Mouse (Mus musculus): ENCODE results near the gene Rhno1.
A peak's percentile ranks its signal among the peaks of the same experiment; 100 is the strongest.

The Rhno1 gene

DNA sequence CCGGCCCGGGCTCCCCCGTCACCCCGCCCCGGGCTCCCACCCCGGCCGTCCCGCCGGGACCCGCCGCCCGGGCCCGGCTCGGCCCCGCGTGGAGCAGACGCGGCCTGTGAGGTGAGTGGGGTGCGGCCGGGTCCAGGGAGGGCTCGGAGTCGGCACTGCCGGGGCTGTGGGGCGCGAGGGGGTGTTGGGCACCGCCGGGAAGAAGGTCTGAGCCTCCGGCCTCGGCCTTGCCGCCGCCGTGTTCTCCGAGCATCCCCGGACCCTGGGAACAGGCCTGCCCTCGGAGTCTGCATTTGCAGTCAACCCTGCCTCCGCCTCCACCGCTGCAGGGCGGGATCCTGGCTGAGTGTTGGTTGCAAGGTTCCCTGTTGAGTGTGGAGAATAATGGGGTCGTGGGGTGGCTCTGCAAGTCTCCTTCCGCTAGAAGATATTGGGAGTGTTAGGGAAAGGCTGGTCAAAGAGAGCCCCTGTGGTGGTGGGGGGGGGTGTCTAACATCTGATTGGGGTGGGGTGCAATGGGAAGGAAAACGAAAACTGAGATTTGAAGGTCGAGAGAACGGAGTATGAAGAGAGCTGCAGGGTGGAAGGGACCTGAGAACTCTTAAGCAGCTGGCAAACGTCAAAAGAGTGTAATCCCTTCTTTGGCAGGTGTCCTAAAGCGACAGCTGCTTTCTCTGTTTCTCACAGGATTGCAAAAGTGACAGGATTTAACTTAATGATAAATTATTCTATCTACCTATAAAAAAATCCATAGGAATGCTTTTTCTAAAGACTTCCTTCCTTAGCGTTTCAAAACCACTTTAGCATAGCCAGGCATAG lies 505 bp upstream of the Rhno1 start:
- DNase-seq (ENCODE audit: low spot score in 2 of 2): no peak

GRCm38 (mm10) chr6:128361901-128362300 lies 810 bp downstream of the Rhno1 start:
- DNase-seq (ENCODE audit: low spot score in 2 of 2): no peak

GRCm38 (mm10) chr6:128358999-128359398 lies 3.7 kb downstream of the Rhno1 start:
- peak in 1 of 2 experiments; percentile 55 for DNase-seq (ENCODE audit: low spot score in 2 of 2)

DNA sequence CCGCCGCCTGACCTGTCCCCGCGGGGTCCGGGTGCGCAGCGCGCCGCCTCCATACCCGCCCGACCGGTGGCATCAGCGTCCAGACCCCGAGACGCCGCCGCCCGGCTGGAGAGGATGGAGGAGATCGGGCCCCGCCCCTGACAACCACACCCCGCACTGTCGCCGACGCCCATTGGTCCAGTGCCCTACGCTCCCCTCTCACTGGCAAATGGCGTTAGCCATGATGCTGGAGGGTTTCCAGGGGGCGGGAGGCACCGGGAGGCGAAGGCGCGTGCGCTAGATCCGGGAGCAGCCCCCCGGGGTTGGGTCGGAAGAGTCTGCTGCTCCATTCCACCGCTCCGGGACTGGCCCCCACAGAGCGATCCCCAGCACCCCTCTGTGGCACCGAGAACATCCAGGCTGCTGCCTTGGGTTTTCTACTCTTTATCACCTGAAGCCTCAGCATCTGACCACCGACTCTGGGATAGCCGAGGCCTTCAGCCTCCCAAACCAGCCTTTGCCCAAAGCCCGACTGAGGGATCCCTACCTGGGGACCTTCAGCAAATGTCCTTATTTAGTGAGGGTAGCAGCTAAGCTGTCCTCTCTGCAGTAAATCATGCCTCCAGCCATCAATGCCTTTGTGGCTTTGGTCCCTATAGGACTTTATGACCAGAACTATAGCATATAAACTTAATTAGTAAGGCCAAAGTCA lies 6.8 kb downstream of the Rhno1 start, which contains the start of gene Tulp3:
TSS of gene Tulp3 (minus strand) at position 126 of the 691 bp plus-strand sequence.
- peak; percentile 90 to 92 for DNase-seq (ENCODE audit: low spot score in 2 of 2)

DNA sequence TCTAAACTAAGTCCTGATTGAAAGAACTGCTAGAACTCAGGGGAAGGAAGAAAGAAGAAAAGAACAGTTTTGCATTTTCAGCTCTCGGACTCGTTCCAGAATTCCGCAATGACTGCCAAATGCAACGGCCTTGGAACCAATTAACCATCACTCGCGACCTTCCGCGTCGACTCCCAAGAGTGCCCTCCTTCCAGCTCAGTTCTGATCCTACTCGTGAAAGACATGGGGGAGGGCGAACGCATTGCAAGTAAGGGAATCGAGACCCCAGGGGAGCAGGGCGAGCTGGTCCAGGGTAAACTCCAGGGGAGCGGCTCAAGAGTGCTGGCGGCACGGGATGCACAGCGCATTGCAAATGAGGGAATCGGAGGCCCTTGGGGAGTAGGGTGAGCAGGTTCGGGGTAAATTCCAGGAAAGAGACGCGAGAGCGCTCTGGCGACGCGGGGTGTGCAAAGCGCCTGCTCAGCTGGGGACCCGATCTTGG lies 7.5 kb downstream of the Rhno1 start:
- peak in 1 of 2 experiments; percentile 37 for DNase-seq (ENCODE audit: low spot score in 2 of 2)

DNA sequence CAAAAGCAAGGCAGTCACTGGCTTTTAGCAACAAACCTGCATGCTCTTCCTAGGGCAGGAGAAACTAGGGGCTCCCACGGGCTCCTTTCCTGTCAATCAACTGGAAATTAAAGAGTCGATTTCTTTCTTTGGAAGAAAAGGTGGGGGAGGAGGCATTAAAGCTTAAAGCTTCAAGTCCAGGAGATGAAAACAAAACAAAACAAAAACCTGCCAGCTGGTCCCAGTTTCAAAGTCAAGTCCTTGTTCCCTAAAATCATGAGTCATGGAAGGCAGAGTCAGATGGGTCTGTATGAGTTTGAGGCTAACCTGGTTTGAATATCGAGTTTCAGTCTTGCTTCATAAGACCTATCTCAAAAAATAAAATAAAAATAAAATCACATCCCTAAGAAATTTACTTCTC lies 8.6 kb downstream of the Rhno1 start:
- DNase-seq (ENCODE audit: low spot score in 2 of 2): no peak

GRCm38 (mm10) chr6:128349711-128350110 lies 13.0 kb downstream of the Rhno1 start:
- no peak for DNase-seq (ENCODE audit: low spot score in 2 of 2)

- no peak for DNase-seq (ENCODE audit: low spot score in 2 of 2)
These were observed 15.9 kb downstream of the Rhno1 start for GRCm38 (mm10) chr6:128346782-128347181.

DNA sequence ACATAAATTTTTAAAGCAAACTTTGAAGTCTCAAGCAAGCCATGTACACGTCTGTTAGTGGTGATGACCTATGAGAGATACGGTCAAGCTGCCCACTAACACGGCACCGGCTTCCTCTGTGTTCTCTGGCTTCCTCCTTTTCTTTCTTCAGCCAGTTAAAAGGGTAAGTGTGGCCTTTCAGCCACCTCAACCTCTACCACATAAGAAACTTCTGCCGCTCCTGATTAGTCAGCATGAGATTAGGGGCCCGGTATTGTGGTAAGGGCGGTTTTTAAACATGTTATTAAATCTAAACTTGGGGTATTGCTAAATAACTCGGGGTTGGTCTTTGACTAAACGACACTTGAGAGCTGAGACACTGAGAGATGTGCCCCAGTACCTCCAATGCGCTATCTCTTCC lies 17.1 kb downstream of the Rhno1 start:
- no peak for DNase-seq (ENCODE audit: low spot score in 2 of 2)

GRCm38 (mm10) chr6:128341956-128342723 lies 20.6 kb downstream of the Rhno1 start:
- DNase-seq (ENCODE audit: low spot score in 2 of 2): no peak

DNA sequence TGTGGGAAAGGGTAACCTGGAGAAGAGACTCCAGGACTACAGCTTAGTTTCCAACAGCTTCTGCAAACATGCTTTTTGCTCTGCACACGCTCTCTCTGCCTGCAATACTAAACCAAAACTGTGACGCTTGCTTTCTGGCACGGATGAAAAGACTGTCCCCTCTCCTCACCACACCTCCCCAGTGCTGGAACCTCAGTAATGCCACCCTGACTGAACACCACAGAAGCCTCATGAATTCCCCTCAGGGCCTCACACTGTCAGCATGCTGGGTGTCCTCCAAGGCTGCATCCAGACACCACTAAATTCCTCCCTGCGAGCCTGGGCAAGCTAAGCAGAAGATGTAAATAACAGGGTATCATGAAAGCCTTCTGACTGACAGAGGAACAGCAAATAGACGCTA lies 23.8 kb downstream of the Rhno1 start:
- no peak for DNase-seq (ENCODE audit: low spot score in 2 of 2)

- DNase-seq (ENCODE audit: low spot score in 2 of 2): no peak
These were observed 25.2 kb downstream of the Rhno1 start for GRCm38 (mm10) chr6:128337467-128337866.

- peak; percentile 48 to 54 for DNase-seq (ENCODE audit: low spot score in 2 of 2)
These were observed 28.1 kb downstream of the Rhno1 start for GRCm38 (mm10) chr6:128334397-128335124.

DNA sequence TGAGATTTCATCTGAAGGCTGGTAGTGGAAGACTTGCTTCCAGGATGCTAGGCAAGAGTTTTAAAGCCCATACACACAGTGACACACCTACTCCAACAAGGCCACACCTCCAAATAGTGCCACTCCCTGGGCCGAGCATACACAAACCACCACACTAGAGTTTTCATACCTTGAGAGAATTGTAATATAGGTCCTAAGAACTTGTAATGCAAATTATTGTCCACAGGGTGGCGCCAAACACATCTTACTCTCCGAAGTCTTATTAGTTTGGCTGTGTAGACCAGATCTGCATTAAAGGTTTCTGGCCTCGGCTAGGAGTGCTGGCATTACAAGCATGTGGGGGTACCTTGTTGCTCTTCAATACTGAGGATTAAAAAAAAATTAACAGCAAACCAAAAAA lies 44.4 kb downstream of the Rhno1 start:
- DNase-seq (ENCODE audit: low spot score in 2 of 2): peak in 1 of 2 experiments; percentile 30

DNA sequence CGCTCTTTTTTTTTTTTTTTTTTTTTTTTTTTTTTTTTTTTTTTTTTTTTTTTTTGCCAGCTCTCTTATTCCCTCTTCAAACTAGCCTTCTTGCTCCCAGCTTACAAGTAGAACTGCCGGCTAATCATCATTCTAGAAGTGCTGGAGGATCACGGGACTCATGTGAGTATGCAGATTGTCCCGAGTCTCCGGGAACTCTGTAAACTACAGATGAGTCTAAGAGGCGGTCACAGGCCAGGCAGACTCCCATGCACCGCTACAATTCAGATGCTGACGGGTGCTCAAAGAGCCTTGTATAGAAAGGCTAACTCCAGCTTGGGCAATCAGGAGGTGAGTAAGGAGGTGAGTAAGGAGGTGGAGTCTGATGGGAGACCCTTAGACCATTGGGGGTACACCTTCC lies 47.1 kb downstream of the Rhno1 start:
- DNase-seq (ENCODE audit: low spot score in 2 of 2): no peak

GRCm38 (mm10) chr6:128314796-128315195 lies 47.9 kb downstream of the Rhno1 start:
- DNase-seq (ENCODE audit: low spot score in 2 of 2): no peak

- no peak for DNase-seq (ENCODE audit: low spot score in 2 of 2)
These were observed 54.4 kb downstream of the Rhno1 start for GRCm38 (mm10) chr6:128308311-128308710.

Data from urinary bladder, adult 18-20 months (tissue).